Mouse (Mus musculus) myocyte (in vitro differentiated cells): ENCODE results near the gene Aebp2.

ENCODE experiments used
- CEBPB ChIP-seq: IDR thresholded peaks from 2 replicates; pipeline ENCODE4 v1.6.1; 2011; ENCODE audit warnings: mild to moderate bottlenecking, moderate library complexity; ENCODE audit not compliant: poor library complexity, insufficient read depth, severe bottlenecking
- E2F4 ChIP-seq: IDR thresholded peaks from one replicate; pipeline ENCODE4 v1.6.1; 2011; ENCODE audit warnings: mild to moderate bottlenecking, control low read depth, moderate library complexity; ENCODE audit not compliant: insufficient read depth
- MAX ChIP-seq: IDR thresholded peaks from one replicate; pipeline ENCODE4 v1.6.1; 2011; ENCODE audit warnings: low read depth, mild to moderate bottlenecking, control low read depth
- MYOG ChIP-seq, 3 experiments: IDR thresholded peaks; one replicate each; pipeline ENCODE4 v1.6.1; 2011; ENCODE audit warnings: control low read depth in 2 of 3, low read depth in 2 of 3, mild to moderate bottlenecking in 2 of 3; ENCODE audit not compliant: insufficient read length in 2 of 3, control insufficient read depth in 1 of 3, insufficient read depth in 1 of 3
- POLR2A ChIP-seq: IDR thresholded peaks from one replicate; pipeline ENCODE4 v1.6.1; 2011; ENCODE audit warnings: low read depth, mild to moderate bottlenecking, control low read depth, moderate library complexity; ENCODE audit not compliant: insufficient read length
- POLR2AphosphoS2 ChIP-seq: IDR thresholded peaks from one replicate; pipeline ENCODE4 v1.6.1; 2011; ENCODE audit warnings: low read depth, control low read depth; ENCODE audit not compliant: insufficient read length
- REST ChIP-seq: IDR thresholded peaks from one replicate; pipeline ENCODE4 v1.6.1; 2011; ENCODE audit warnings: mild to moderate bottlenecking, control low read depth, moderate library complexity; ENCODE audit not compliant: insufficient read depth, insufficient read length
- SRF ChIP-seq: IDR thresholded peaks from one replicate; pipeline ENCODE4 v1.6.1; 2011; ENCODE audit warnings: low read depth; ENCODE audit not compliant: control insufficient read depth, insufficient read length
- TCF12 ChIP-seq: IDR thresholded peaks from one replicate; pipeline ENCODE4 v1.6.1; 2011; ENCODE audit warnings: mild to moderate bottlenecking, control low read depth; ENCODE audit not compliant: poor library complexity, insufficient read depth, severe bottlenecking
- USF1 ChIP-seq: IDR thresholded peaks from one replicate; pipeline ENCODE4 v1.6.1; 2011; ENCODE audit warnings: low read depth, mild to moderate bottlenecking, control low read depth, moderate library complexity

DNA sequence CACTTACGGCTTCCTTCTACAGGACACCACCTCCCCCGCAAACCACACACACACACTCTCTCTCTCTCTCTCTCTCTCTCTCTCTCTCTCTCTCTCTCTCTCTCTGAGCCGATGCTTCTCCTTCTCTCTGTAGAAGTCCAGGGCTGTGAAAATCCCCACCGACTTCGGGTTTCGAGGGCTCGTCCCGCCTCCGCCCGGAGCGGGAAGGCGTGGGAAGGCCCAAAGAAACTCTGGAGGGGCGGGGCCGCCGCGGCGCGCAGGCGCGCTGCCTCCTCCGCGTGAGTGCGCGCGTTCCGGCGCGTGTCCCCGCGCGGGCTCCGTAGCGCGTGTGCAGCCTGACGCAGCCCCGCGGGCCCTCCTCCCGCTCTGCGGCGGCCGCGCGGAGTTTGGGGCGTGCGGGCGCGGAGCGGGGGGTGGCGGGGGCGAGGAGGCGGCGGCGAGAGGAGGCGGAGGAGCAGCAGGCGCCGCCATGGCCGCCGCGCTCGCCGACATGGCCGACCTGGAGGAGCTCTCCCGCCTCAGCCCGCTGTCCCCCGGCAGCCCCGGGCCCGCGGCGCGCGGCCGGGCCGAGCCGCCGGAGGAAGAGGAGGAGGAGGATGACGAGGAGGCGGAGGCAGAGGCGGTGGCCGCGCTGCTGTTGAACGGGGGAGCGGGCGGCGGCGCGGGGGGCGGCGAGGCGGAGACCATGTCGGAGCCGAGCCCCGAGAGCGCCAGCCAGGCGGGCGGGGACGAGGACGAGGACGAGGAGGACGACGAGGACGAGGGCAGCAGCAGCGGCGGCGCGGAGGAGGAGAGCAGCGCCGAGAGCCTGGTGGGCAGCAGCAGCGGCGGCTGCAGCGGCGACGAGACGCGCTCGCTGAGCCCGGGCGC is 998 bp downstream of the Aebp2 start:
- TF ChIP-seq USF1: no peak
- TF ChIP-seq MAX: no peak
- TF ChIP-seq POLR2AphosphoS2: no peak
- peak; percentile 77 for TF ChIP-seq POLR2A
- peak in 2 of 3 experiments; percentile 40 to 67 for TF ChIP-seq MYOG (IDR thresholded peaks at IDR 0.05; ENCODE audit: control insufficient read depth in 1 of 3, insufficient read depth in 1 of 3, insufficient read length in 2 of 3, low read depth in 2 of 3)
- no peak for TF ChIP-seq TCF12
- TF ChIP-seq E2F4: peak; percentile 64
- no peak for TF ChIP-seq CEBPB
- no peak for TF ChIP-seq SRF
- TF ChIP-seq REST: no peak
